Mouse (Mus musculus) bone marrow macrophage, adult 2 months (primary cell): Measurements from ENCODE around the gene Irgq. TPM values are rescaled to one million over a fixed set of nuclear protein-coding genes. Genes with fewer than 3 reads are reported as not detected.
"Not testable (repeated sequence)": the region's sequence is repeated elsewhere in the genome, so short reads cannot be mapped to it uniquely, and the experiment has no call there.

Experiments used
- H3K27ac ChIP-seq: 2 replicates; pipeline ENCODE4 v1.5.1; 2012; ENCODE audit warnings: low read depth, low read length; ENCODE audit not compliant: insufficient read depth
- H3K4me1 ChIP-seq: 2 replicates; pipeline ENCODE4 v1.6.1; 2012; ENCODE audit warnings: low read length; ENCODE audit not compliant: control insufficient read depth, insufficient read depth
- H3K4me3 ChIP-seq: 2 replicates; pipeline ENCODE4 v1.5.1; 2012; ENCODE audit warnings: mild to moderate bottlenecking, low read length, moderate library complexity; ENCODE audit not compliant: insufficient read depth
- CTCF ChIP-seq: IDR thresholded peaks from 2 replicates; pipeline ENCODE4 v1.5.1; 2012; ENCODE audit warnings: low read depth, mild to moderate bottlenecking, low read length, moderate library complexity
- POLR2A ChIP-seq: IDR thresholded peaks from 2 replicates; pipeline ENCODE4 v1.6.1; 2012; ENCODE audit warnings: mild to moderate bottlenecking, low read depth, low read length, borderline replicate concordance
- polyA plus RNA-seq: library from polyadenylated mRNA; stranded (reverse); fragments of >200 nt; gene quantifications from 2 replicates; pipeline ENCODE4 v1.2.4, GENCODE M21; 2012; ENCODE audit not compliant: missing spikeins, insufficient read depth, insufficient read length

The Irgq gene
- polyA plus RNA-seq, result 6.6 and 8.5 TPM in 2 replicates

DNA sequence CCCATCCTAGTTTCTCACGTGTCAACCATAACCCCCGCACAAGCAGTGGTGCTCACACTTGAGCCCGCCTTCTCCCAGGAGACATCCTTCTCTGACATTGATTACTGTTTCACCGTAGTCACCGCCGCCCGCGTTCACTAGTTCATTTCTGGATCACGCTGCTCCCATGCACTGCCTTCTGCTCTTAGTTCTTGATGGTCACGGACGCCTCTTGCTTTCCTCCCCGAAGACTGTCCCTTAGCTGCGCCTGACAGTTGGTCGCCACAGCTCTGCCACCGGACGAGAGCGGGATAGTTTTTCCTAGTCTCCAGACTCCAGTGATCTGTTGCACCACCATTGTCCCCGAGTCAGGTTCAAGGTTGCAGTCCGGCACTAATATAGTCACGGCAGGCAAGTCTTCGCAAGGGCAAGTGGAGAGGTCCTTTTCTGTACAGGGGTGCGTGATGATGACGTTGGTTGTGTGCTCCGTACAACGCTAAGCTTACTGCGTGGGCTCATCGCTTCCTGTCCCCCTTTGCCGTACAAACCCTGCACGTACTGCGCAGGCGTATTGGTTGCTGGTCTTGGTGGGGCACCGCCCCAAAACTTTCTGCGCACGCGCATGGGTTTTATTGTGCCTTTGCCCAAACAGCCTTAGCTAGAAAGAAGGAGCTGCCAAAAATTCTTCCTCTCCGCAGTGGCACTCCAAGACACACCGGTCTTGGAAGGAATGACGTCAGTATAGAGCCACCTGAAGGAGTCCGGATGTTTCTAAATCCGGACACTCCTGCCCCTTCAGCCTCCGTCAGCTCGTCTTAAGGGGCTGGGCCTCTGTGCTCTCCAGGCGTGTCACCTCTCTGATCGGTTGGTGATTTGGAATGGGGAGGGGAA, at the start of gene Irgq:
Gene Irgq, plus strand, starts transcription at position 628 of the 870 bp plus-strand sequence.
- TF ChIP-seq CTCF (no peak), POLR2A (0 out of 2 replicates have a peak, but pooled peaks have one; percentile 40)
- peaks cover 6% of the 10 kb centered on the region for H3K4me1 ChIP-seq
- H3K4me3 ChIP-seq, result peak within 1 kb of the TSS; percentile 79
- H3K27ac ChIP-seq, result peak within 1 kb of the TSS; percentile 81

DNA sequence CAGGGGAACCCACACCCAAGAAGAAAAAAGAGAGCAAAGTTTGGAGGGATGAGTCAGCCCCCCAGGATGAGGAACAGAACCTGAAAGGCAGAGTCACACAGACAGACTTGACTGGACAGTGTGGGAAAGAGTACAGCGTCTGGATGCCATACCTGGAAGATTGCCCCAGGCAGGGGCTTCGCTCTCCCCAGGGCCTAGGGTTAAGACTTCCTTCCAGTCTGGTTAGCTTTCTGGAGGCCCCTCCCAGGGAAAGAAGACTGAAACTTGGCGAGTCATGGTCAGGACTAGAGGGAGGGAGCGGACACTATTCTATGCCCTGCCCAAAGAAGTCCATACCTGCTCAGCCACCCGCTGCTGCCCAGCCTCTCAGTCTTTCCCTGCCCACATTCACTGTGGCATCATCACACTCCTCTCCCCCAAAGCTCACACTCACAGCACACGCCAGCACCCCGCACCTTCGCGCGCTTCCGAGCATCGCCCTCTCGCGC, 49.5 kb upstream of the Irgq start:
- Histone ChIP-seq H3K27ac (no peak overlapping the region), H3K4me3 (no peak overlapping the region), H3K4me1 (no peaks in the 10 kb centered on the region; the same call in 1 of the 2 replicates)
- TF ChIP-seq POLR2A, result no peak
- TF ChIP-seq CTCF, result no peak

DNA sequence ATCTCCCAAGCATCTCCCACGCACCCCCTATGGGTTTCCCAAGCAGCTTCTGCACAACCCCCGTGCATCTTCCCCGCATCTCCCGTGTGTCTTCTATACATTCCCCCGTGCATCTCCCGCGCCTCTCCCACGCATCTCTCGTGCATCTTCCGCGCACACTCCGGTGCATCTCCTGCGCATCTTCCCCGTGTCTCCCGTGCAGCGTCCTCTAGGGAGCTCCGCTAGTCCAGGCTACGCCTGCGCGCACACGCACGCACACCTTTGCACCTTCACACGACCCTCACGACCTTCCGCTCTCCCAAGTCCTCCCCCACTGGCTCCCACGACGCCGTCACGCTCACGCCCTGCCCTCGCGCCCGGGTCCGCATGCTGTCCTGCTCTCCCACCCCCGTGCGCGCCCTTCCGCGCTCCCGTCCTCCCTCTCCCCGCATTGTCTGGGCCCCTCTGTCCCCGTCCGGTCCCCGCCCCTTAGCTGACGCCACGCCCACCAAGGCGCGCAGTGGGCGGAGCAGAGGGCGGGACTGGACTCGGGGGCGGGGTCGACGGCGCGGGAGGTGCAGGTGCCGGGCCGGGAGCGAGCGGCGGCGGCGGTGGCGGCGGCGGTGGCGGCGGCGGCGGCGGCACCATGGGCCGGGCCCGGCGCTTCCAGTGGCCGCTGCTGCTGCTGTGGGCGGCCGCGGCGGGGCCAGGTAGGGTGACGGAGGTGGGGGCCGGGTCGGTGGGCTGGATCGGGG, 48.8 kb upstream of the Irgq start, which contains the start of gene Cadm4:
Gene Cadm4, plus strand, starts transcription at position 550 of the 734 bp plus-strand sequence.
- Histone ChIP-seq H3K4me3 (peak within 1 kb of the TSS; percentile 51), H3K27ac (no peak within 1 kb of the TSS), H3K4me1 (no peaks in the 10 kb centered on the region; the same call in 1 of the 2 replicates)
- TF ChIP-seq POLR2A (no peak), CTCF (no peak)

DNA sequence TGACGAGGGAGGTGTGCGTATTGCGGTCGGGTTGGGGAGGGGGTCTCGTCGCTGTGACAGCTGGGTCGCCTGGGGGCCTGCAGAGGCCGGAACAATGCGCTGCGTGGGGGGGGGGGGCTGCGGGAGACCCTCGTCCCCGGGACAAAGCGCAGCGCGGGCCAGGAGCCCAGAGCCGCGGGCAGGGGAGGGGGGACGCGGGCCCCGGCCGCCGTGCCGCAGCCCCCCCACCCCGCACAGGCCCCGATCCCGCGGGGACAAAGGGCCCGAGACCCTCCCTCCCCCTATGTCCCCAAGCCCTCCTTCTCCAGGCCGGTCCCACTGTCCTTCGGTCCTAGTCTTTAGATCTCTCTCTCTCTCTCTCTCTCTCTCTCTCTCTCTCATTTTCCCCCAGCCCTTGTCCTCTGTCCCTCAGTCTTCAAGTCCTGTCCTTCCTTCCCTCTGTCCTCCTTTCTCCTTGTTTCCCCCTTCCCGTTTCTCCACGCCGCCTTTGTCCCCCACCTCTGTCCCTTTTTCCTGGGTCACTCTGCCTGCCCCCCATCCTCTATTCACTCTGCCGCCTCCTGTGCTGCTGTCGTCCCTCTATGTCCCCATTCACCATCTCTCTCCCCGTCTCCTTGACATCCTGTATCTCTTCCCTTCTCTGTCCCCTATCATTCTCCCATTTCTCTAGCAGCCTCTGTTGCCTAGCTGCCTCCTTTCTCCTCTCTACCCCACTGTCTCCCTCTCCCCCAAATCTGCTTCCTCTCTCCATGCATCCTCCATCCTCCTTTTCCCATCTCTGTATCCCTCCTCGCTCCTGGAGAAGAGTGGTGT, 48.1 kb upstream of the Irgq start:
- no peaks in the 10 kb centered on the region; the same call in 1 of the 2 replicates for H3K4me1 ChIP-seq
- H3K27ac ChIP-seq, result no peak overlapping the region
- H3K4me3 ChIP-seq, result peak overlapping the region; percentile 51
- TF ChIP-seq CTCF (no peak), POLR2A (no peak)

DNA sequence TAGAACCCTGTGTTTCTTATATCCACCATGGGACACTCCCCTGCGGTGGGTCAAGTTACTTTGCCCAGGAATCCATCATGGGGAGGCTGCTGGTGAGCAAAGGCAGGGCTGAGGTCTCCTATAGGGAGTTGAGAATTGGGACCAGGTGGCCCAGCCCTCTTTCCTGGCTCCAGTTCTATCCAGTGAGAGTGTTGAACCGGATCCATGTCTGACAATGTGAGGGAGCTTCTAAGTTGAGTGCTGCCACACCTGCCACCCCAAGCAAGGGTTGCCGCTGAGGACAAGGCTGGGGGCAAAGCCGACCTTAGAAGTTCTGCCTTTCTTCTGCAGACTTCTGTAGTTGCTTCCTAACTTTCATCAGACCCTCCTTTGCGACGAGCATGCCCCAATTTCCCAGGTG, 47.2 kb upstream of the Irgq start:
- not testable (repeated sequence) for H3K4me3 ChIP-seq, H3K27ac ChIP-seq, H3K4me1 ChIP-seq

DNA sequence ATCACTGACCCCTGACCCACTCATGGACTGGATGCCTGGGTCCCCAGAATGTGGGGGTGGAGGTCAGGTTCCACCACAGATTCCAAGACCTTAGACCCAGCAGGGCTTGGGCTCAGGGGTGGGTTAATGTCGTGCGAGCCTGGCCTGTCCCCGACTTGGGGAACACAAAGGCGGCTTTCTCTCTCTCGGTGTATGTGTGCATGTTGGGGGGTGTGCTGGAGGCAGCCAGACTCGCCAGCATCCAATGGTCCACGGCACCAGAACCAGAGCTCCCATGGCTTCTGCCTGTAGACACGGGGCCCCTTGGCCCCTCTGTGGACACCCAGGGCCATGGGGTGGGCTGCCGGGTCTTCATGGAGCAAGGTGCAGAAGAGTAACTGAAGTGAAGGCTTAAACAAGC, 45.0 kb upstream of the Irgq start:
- Histone ChIP-seq H3K4me3 (no peak overlapping the region), H3K4me1 (no peaks in the 10 kb centered on the region; the same call in 1 of the 2 replicates), H3K27ac (no peak overlapping the region)
- no peak for TF ChIP-seq CTCF
- TF ChIP-seq POLR2A, result no peak

DNA sequence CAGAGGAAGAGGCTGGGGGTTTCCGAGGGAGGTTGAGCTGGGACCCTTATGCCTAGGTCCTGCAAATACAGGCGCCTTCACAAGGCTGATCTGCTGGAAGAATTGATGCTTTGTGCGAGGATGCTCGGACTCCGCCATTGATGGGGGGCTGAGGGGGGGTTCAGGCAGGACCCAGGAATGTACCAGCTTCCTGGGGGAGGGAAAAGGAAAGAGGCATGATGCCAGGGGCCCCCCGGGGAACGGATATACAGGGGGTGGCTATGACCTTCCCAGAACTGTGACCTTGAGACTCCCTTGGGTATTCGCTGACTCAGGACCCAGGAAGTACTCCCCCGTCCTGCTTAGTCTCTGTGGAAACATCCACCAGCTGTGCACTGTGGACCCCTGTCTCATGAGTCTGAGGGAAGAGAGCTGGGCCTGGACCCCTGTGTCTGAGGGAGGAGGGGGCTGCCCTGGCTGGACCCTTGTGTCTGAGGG, 43.8 kb upstream of the Irgq start:
- Histone ChIP-seq H3K4me1 (no peaks in the 10 kb centered on the region), H3K4me3 (no peak overlapping the region), H3K27ac (no peak overlapping the region)
- TF ChIP-seq CTCF, result no peak
- no peak for TF ChIP-seq POLR2A

DNA sequence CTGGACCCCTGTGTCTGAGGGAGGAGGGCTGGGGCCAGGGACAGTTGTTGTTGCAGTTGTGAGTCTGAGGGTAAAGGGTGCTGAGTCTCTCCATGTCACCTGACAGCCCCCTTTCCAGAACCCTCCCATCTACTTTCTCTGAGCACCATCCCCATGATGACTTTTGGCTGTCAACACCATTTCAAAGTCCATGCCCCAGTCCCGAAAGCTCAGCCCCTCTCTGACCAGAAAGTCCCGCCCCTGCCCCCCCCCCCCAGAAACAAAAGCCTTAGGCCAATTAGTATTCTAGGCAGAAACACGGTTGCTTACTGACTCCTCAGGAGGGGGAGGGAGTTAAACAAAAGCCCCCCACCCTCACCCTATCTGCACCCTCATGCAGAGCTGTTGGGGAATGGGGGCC, 43.1 kb upstream of the Irgq start:
- TF ChIP-seq CTCF (no peak), POLR2A (no peak)
- Histone ChIP-seq H3K27ac (no peak overlapping the region), H3K4me1 (no peaks in the 10 kb centered on the region), H3K4me3 (no peak overlapping the region)

DNA sequence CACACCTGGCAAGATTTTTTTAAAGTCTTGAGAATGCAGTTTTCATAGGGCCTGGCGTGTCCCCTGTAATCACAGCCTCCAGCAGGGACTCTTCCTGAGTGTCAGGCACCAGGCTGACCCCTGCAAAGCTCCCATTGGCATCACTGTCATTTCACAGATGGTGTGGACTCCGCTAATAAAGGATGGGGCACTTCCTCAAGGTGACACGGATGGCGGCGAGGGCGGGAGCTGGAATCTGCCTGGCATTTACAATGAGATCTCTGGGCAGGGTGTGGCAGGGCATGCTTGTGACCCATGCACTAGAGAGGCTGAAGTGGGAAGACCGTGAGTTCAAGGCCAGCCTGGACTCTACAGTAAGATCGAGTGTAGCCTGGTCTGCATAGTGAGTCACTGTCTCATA, 42.2 kb upstream of the Irgq start:
- Histone ChIP-seq H3K27ac (no peak overlapping the region), H3K4me1 (no peaks in the 10 kb centered on the region)
- no peak for TF ChIP-seq CTCF
- TF ChIP-seq POLR2A, result no peak

More for the DNA sequence above, 42.2 kb upstream of the Irgq start:
- H3K4me3 ChIP-seq, result no peak overlapping the region
